Mouse (Mus musculus): ENCODE measurements around the gene Dlg4.

DNA sequence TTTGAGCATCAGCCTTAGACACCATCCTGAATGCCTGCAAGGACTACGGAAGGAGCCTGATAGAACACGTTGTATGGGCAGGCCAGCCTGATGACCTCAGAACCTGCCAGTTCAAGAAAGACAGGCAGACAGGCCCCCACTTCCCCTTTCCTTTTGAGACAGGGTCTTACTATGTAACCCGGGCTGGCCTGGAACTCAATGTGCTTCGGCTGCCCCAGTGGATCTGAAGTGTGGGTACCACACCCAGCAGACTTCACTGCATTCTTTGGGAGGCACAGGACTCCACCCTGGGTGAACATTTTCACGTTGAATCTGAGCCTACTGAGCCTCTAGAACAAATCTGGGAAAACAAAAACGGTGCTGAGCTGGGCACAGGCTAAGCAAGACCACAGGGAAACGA, 21.4 kb downstream of the Dlg4 start:
- TF ChIP-seq GATA1 (IDR thresholded peaks at IDR 0.05; ENCODE audit: borderline replicate concordance, low read length) (no peak), CTCF (IDR thresholded peaks at IDR 0.05; ENCODE audit: low read depth, low read length) (no peak), GATA2 (IDR thresholded peaks at IDR 0.05; ENCODE audit: borderline replicate concordance, low read depth, low read length) (no peak), POLR2AphosphoS5 (IDR thresholded peaks at IDR 0.05; ENCODE audit: insufficient replicate concordance, low read depth, low read length) (no peak)

Data from G1E (cell line).